Mouse (Mus musculus) small intestine, adult 2 months (tissue): ENCODE measurements around the gene Pdcl3.

ENCODE experiments used
- CTCF ChIP-seq: fragments of 200-500 bp; IDR thresholded peaks from 2 replicates; pipeline ENCODE4 v1.5.1; 2012; ENCODE audit warnings: low read depth, mild to moderate bottlenecking, control low read depth, inconsistent platforms, low read length, moderate library complexity, mixed read lengths; ENCODE audit not compliant: insufficient replicate concordance, insufficient read length; ENCODE audit errors: extremely low read depth
- POLR2A ChIP-seq: fragments of 200-500 bp; IDR thresholded peaks from 2 replicates; pipeline ENCODE4 v1.6.1; 2012; ENCODE audit warnings: low read depth, mild to moderate bottlenecking, control low read depth, inconsistent platforms, low read length, moderate library complexity

- TF ChIP-seq CTCF (no peak), POLR2A (no peak)
These were observed 32.5 kb downstream of the Pdcl3 start for GRCm38 (mm10) chr1:39017871-39018270.
